Mouse (Mus musculus) left cerebral cortex, adult 11 months (tissue): Measurements from ENCODE around the gene Hmga2.
"Not testable (repeated sequence)": the region's sequence is repeated elsewhere in the genome, so short reads cannot be mapped to it uniquely, and the experiment has no call there.

Experiments
- DNase-seq: peaks from one replicate; pipeline ENCODE4 v3.0.0; 2022; ENCODE audit warnings: low spot score

Gene Hmga2

DNA sequence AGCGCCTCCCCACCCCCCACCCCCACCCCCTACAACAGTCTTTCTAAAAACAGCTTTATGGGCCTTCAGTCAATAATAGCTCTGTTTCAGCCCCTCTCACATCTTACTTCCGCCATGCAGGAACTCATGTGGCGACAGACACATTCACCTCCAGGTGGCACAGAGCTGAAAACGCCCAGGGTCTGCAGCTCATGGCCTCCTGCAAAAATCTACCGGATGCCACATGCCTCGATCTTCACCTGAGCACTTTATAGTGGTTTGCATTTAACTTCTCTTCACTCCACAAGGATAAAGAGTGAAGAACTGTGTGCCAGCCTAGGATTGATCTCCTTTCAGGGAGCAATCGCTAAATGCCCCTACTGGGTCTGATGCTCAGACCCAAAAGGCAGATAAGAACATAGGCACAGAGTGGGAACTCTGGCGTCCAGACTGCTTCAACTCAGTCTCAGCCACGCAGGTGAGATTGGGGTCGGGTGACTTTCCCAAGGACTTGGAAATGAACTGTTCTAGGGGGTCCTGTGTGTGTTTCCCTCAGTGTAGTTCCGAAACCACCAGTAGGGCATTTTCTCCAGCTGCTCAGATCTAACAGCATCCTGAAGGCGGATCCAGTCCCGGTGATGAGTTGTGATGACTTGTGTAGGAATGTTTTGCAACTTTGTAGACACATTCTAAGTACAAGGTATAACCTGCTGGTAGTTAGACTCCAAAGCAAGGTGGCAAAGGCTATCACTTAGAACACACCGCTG is 84.1 kb downstream of the Hmga2 start:
- DNase-seq: no peak

DNA sequence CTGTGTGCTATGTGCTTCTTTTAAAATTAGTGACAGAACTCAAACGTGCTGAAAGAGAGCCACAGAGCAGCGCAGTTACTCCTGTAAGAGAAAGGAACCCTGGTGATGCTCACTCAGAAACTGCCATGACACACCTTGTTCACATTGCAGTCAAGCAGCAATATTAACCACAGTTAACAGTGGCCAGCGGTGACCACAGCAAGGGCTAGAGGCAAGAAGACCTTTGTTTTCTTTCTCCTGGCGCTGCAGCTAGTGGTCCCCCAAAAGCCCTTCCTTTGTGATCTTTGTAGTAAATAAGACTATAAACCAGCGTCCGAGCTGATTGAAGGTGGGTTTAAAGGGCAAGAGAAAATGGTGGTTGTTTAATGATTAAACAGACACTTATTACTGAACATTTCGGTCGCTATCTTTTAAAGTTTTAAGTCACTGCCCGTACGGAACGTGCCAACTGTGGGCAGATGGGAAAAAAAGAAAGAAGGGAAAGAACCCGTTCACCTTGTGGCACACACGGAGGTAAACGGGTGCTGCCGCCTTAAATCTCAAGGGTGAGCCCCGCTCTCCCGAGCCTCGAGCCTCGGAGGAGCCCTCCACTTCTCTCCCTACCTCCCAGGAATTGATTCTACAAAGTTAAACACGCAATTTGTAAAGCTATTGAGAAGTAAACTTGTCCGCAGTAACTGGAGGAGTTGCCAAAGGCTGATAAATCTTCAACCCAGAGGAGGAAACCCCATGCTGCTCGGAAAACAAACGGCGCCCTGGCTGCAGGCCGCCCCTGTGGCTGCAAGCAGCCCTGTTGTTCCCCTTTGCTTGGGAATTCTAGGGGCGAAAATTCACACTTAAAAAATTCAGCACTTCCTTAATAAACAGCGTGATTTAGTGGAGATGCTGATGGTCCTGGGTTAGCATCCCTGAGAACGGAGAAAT is 85.1 kb downstream of the Hmga2 start:
- DNase-seq: no peak

DNA sequence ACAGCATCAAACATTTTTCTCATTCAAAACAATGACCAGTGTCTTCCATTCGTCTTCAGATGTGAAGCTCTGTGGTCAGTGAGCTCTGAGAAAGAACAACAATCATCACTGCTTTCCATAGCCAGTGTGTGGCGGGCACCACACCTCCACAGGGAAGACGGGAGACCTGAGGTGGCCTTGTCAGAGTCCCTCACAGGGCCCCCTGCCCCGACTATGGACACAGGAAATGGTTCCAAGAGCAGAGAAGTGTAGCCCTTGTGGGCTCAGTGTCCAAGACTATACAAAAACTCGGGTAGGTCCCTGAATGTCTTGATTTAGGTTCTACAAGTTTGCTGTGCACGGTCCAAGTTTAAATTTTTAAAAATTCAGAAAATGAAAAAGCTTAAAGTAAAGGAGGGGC is 86.6 kb downstream of the Hmga2 start:
- DNase-seq: no peak

DNA sequence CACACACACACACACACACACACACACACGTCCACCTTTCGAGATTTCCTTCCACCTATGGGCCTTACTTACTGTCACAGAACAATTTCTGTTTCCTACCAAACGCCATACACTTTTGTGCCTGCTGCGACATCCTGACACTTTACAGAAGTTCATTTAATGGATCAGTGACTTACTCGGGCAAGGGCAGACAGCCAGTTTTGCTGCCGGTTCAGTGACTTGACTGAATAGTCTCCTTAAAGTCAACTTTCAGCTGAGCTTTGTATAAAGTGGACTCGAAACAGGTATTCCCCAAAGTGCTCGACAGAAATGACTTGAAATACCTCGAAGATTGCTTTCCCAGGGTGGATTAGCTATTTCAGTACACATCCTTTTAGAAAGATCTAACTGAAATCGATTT is 87.3 kb downstream of the Hmga2 start:
- no peak for DNase-seq

DNA sequence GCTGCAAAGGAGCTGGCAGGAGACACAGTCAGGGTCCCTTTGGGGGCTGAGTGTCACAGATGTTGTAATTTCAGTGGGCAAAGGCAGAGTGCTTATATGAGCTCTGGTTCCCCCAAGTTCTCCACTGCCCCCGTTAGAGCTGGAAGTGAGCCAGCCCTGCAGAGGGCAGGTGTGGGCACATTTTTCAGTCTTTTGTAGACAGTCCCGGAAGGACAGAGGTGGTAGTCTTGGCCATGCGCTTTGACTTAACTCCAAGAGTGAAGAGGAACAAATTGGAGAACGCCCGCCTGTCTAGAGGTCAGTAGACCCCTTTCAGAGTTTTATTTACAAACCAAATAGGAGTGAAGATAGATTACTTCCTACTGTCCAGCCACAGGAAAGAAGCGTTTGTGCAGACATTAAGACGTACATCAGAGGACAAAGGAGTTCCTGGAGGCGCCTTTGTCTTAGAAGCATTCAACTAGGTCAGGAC is 87.8 kb downstream of the Hmga2 start:
- DNase-seq: no peak

DNA sequence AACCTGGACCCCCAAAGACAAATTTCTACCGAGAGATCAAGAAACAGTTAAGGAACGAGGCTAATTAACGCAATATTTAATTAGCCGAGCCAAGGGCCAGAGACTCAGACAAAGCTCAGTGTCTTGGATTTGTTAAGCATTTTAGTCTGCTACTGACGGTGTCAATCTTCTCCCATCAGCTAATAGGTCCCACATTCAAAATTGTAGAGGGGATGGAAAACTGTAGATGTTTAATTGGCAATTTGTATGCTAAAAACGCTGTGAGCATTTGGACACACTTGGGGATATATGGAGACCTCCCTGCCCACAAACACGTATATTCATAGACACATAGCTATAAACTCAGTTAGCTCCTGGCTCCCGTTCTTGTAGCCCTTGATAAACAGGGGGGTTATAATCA is 89.2 kb downstream of the Hmga2 start:
- no peak for DNase-seq

DNA sequence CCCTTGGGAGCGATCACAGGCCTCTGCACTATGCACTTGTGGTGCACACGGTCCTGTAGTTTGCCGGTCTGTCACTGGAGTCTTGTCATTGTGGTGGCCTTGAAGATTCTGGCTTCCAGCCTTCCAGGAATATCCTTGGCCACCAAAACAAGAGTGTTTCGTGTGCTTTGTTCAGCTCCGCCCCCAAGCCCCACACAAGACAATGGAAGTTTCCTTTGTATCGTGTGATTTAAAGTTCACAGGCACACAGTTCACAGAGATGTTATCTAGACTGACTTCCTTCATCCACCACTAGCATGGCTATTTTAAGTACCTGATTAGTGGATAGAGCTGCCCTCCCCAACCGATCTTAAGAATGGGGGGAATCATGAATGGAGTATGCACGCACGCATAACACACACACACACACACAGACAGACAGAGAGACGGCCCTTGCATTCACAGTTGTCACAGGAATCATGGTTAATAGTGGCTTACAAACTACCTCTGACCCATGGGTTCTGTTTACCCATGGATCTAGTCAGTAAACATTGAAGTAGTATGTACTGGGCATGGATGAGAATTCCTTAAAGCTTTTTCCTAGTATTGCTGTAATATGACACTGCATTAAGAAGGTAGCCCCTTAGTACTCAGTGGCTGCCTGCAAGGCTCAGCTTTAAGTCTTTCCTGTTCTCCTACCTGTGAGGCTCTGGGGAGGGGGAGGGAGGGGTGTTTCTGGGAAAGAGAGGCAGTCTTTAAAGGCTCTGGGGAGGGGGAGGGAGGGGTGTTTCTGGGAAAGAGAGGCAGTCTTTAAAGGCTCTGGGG is 91.3 kb downstream of the Hmga2 start:
- DNase-seq: no peak

DNA sequence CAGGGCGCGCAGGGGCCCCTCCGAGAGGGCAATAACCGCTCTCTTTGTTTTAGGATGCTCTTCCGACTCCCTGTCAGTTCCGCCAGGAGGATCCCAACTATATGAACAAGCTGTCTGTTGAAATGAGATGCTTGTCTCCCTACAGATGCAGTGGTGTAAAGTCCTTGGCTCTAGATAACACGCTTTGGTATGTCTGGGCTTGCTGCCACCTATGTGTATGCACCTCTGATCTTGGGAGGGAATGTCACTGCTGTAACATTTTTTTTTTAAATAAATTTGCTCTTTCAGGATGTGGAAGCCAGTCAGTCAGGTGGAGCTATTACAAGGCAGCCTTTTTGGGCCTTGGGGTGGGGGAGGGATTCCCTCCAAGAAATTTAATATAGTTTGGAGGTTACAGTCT is 92.2 kb downstream of the Hmga2 start:
- no peak for DNase-seq

DNA sequence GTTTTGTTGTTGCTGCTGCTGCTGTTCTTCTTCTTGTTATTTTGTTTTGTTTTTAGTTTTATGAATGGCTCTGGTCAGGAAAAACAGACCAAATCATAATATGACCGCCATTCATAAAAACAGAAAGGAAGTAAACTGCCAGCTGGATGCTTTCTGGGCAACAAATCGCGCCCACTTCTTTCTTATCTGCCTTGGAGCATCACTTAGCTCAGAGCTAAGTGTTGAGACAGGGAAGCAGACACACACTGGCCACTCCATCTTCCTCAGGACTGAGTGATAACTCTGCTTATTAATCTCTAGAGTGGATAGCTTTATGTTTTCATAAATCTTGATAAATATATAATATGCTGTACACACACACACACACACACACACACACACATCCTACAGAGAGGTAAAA is 98.5 kb downstream of the Hmga2 start:
- DNase-seq: no peak

DNA sequence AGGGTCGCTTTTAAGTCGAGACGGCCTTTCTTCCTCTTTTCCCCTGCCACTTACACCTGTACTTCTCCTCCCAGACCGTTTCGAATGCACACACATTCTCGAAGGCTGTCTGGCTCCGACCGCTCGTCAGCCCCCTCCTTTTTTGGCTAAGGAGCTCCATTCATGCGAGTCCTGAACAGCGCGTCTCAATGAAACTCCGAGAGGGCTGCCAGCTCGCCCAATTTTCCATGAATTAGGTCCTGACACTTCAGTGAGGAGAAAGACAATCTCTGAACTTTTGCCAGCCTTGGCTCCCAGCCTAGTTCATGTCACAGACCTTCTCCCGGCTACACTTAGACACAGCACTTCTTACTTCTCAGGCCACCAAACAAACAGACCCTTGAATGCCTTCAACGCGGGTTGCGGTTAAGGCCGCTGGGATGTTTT is 98.9 kb downstream of the Hmga2 start:
- DNase-seq: peak; percentile 78

DNA sequence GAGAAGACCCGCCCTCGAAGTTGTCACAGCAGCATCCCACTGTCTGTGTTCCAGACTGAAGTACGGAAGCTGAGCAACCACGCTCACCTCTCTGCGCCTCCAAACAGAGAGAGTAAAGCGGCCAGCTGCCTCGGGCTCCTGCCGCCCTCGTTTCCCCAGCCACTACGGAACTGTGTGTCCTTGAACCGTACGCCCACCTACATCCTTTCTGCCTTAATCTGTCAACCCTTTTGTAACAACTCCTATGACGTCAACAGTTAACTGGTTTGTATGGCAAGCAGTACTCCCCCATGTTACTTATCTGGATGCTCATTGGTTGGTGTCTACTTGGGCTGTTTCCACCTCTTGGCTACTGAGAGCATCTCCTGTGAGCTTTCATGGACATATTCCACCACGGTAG is 100.8 kb downstream of the Hmga2 start:
- DNase-seq: no peak

DNA sequence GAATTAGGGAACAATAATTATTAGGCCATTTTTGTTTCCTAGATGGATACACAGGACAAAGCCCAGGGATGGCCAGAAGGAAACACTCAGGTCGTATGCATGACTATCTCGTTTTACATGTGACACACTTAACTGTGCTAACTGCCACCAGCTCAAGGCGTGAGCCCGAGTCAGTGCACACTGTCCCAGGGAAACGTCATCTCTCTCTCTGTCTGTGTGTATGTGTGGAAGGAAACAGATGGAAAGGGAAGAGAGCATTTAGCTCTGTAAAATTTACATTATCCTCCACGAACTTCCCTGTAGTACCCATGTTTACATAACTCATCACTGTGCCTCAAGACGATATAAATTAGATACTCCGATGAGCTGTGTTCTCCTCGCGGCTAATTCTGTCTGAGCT is 105.1 kb downstream of the Hmga2 start:
- no peak for DNase-seq

DNA sequence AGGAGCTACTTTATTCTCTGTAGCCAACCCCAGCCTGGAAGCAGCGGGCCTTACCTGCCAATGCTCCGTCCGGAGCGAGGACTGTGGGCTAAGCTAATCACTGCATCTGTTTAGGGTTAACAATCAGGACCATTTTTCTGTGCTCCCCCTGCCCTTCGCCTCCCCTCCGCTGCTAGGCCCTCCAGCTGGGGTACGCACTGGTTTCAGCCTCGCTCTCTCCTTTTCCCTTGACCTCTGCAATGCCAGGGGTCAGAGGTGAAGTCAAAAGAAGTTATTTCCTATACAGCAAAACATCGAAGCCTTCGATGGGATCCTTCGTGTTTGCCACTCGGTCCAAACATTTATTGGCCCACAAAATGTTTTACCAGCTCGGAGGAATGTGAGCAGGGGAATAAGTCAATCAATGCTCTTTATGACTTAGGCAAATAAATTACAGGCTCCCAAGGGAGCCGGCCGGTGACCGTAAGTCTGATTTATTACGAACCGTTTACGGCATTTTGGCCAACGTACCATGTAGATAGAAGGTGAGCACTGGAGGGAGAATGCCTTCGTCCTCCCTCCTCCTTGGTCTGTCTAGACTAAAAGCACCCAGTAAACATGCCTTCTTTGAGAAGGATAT is 107.0 kb downstream of the Hmga2 start:
- DNase-seq: no peak

DNA sequence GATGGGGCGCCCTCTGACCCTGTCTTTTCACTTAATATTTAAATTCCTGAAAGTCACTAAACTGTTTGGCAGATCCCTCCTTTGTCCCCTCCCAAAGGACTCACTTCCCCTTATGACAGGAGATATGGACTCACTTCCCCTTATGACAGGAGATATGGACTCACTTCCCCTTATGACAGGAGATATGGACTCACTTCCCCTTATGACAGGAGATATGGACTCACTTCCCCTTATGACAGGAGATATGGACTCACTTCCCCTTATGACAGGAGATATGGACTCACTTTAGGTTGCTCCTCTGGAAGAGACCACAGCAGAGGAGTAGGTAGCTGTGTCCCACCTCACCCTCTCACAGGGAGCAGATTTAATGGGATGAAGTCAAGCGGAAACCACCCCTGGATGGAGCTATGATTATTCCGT is 110.1 kb downstream of the Hmga2 start:
- not testable (repeated sequence) for DNase-seq

DNA sequence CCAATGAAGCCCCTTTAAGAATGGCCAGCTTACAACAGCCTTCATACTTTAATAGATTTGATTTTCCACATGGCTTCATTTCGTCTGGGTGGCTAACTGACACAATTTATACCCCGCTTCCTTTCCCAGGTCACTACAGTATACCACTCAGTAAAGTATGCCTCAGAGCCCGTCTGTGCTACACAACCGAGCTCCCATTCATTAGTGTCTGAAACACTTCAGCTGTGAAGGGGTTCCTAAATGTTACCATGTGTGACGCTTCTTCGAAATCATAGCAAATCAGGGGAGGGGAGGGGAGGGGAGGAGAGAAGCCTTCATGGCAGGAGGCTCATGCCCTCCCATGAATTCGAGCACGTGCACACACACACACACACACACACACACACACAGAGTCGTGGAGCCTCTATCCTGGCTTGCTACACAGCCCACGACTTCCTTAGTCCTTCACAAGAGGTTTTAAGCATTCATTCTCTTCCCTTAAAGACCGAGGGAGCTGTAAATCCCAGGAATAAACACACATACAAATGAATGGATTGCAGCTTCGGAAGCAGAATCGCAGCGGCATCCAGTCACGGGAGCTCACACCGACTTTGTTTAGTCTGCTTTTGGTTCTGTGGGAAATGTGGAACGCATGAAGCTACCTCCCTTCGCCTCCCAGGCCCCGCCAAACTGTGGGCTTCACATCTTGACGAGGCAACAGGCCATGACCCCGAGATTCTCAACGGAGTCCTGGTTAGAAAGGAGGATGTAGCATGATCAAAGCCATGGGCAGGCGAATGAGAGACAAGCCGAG is 110.7 kb downstream of the Hmga2 start:
- no peak for DNase-seq

DNA sequence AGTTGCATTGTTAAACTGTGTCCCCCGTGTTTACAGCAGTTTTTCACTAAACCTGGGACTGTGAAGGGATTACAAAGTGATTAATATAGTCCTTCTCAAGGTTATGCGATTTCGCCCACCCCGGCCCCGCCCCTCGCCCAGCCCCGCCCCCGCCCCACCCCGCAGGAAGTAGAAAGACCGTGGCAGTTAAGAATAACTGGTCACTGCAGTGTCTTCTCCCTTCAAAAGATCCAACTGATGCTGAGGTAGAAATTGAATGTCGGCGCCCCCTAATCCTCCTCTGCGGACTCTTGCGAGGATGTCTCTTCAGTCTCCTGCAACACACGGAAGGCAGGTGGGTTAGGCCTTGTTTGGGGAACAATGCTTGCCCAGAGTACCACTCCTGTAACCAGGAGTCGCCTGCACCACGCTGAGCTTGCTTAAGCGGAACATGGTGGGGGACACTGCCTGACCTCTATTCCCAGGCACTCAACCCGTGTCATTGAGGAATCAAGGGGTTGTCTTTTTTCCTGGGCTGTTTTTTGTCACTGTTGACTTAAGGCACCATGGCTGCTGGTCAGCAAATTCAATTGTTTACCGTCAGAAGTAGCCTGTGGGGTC is 112.2 kb downstream of the Hmga2 start:
- DNase-seq: no peak

DNA sequence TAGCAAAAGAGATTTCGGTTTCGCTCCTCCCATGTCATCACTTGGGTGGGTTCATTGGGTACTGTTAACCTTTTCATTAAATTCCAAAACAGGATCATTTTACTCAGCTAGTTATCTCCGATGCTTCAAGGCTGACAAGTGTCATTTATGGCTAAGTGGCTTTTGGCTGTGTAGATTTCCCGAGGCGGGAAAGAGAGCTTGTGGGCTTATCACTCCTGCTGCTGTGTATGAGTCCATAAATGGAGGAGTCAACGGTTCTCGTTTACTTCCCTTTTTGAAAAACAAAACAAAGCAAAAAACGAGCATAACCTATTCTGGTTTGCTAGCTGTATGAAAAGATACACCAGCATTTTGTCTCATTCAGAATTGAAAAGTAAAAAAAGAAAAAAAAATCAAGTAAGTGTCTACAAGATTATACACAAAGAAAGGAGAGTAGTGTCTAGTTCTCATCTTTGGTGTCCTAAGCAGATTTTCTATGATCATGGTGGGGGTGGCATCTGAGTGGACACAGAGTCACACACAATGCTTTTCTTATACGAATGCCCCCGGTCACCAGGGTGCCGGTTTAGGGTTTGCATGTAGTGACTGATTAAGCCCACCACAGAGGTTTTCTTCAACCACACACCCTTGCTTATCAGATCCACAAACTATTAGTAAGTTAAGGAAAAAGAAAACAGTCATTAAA is 112.8 kb downstream of the Hmga2 start:
- not testable (repeated sequence) for DNase-seq

DNA sequence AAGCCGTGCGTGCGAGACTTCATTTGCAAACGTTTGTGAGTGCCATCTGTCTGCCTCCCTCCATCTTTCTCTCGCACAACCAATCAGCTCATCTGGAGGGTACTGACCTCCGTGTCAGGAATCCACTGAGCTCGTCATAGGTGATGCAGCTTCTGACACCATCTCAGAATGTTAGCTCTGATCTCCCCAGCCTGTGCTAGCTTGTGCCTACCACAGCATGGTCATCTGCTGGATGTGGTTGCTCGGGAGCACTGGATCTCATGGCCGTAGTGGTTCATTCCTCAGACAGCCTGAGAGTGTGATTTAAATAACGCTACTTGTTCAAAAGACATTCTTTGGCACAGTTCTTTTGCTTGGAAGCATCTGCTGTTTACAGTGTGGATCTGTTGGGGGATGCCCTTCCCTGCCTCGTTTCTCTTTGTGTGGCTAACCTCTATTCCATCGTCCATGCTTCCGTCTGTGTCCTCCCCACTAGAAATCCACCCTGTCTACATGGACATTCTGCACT is 121.7 kb downstream of the Hmga2 start:
- DNase-seq: no peak

DNA sequence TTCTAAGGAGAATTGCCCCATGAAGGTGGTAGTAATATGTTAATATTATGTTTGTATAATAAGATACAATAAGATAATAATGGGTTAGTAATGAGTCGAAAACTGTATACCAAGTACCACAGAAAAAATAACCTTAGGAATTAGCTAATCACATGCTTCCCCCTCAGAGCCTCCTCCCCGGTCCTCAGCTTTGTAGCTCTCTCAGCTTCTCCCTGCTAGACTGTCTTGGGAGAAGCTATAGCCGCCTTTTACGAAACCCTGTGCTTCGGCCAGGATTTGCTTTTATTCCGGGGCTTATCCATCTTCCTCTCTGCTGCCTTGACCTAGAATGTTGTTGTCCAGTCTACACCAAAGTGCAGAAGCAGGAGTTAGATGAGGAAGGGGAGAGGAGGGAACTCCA is 130.9 kb downstream of the Hmga2 start:
- DNase-seq: no peak
